Mouse (Mus musculus) midbrain, postnatal 0 days (tissue): ENCODE measurements around the gene Rsg1. TPM values are rescaled to one million over a fixed set of nuclear protein-coding genes. Genes with fewer than 3 reads are reported as not detected.

Source experiments
- ATAC-seq: fragments of 200-750 bp; cut with Nextera tagmentation; 2 replicates; pipeline ENCODE4 v1.8.0; 2017; ENCODE audit warnings: moderate number of reproducible peaks, mild to moderate bottlenecking, moderate TSS enrichment, moderate library complexity; ENCODE audit not compliant: low FRiP score
- DNase-seq: peaks from one replicate; pipeline ENCODE4 v3.0.0-alpha.2; 2015; ENCODE audit warnings: low spot score
- H3K27ac ChIP-seq: fragments of 300-500 bp; sonication (generic); 2 replicates; pipeline ENCODE4 v1.5.1; 2014; ENCODE audit warnings: low read depth, mild to moderate bottlenecking, low read length, mixed read lengths
- H3K27me3 ChIP-seq: fragments of 300-500 bp; sonication (generic); 2 replicates; pipeline ENCODE4 v1.6.1; 2014; ENCODE audit warnings: low read length, control low read depth, mixed read lengths; ENCODE audit not compliant: insufficient read depth
- H3K36me3 ChIP-seq: fragments of 300-500 bp; sonication (generic); 2 replicates; pipeline ENCODE4 v1.6.1; 2014; ENCODE audit warnings: low read length, control low read depth, mixed read lengths; ENCODE audit not compliant: insufficient read depth
- H3K4me1 ChIP-seq: fragments of 300-500 bp; sonication (generic); 2 replicates; pipeline ENCODE4 v1.6.1; 2014; ENCODE audit warnings: mild to moderate bottlenecking, control low read depth, antibody characterized with exemption, low read length, mixed read lengths; ENCODE audit not compliant: insufficient read depth
- H3K4me2 ChIP-seq: fragments of 300-500 bp; sonication (generic); 2 replicates; pipeline ENCODE4 v1.6.1; 2014; ENCODE audit warnings: low read depth, mild to moderate bottlenecking, low read length, mixed read lengths; ENCODE audit not compliant: poor library complexity, severe bottlenecking
- H3K4me3 ChIP-seq: fragments of 300-500 bp; sonication (generic); 2 replicates; pipeline ENCODE4 v1.5.1; 2014; ENCODE audit warnings: low read depth, mild to moderate bottlenecking, low read length, moderate library complexity
- H3K9ac ChIP-seq: fragments of 300-500 bp; sonication (generic); replicated peaks from 2 replicates; pipeline ENCODE4 v1.6.1; 2014; ENCODE audit warnings: mild to moderate bottlenecking, low read length, moderate library complexity, mixed read lengths; ENCODE audit not compliant: poor library complexity, severe bottlenecking
- H3K9me3 ChIP-seq: fragments of 300-500 bp; sonication (generic); 2 replicates; pipeline ENCODE4 v1.6.1; 2016; ENCODE audit warnings: low read length, control low read depth
- CTCF ChIP-seq: IDR thresholded peaks from 2 replicates; pipeline ENCODE4 v1.5.1; 2016; ENCODE audit warnings: antibody characterized with exemption, mild to moderate bottlenecking
- WGBS: fragments of 180-500 bp; shearing (Covaris S2); extraction: QIAGEN DNeasy Blood & Tissue Kit; methylation state at CpG from one replicate; pipeline ENCODE4 v1.1.7; 2014; 5-methylcytosine and 5-hydroxymethylcytosine counted together
- polyA plus RNA-seq: library from polyadenylated mRNA; unstranded; fragments of >200 nt; fragmentation: Nextera tagmentation; extraction: Ambion mirVana; gene quantifications from 2 replicates; pipeline ENCODE4 v1.2.1, GENCODE M21; 2015
- total RNA-seq: library from RNA; depleted of rRNA; stranded (reverse); fragments of >200 nt; gene quantifications from 2 replicates; pipeline ENCODE4 v1.2.3, GENCODE M21; 2014

Rsg1 gene
- total and polyA plus RNA-seq, 2 experiments from 2014 or later = 5.3 to 6.0 TPM

GRCm38 (mm10) chr4:141204580-141205061, 9.1 kb upstream of the Rsg1 start:
- 79% methylated on average over 4 of the region's 4 CpGs for WGBS
- DNase-seq = no peak
- H3K36me3 ChIP-seq = peaks cover 35% of the 10 kb centered on the region

GRCm38 (mm10) chr4:141207081-141207480, 6.7 kb upstream of the Rsg1 start:
- Histone ChIP-seq H3K4me3 (no peak overlapping the region), H3K36me3 (peaks cover 12% of the 10 kb centered on the region), H3K9me3 (no peaks in the 10 kb centered on the region), H3K27ac (no peak overlapping the region), H3K9ac (no peak overlapping the region), H3K4me2 (no peak overlapping the region), H3K27me3 (no peaks in the 10 kb centered on the region), H3K4me1 (no peaks in the 10 kb centered on the region)
- no peak for TF ChIP-seq CTCF
- DNase-seq = no peak
- no peak for ATAC-seq
- WGBS = 94% methylated on average over 5 of the region's 5 CpGs

More at GRCm38 (mm10) chr4:141204580-141205061, 9.1 kb upstream of the Rsg1 start:
- Histone ChIP-seq H3K4me1 (no peaks in the 10 kb centered on the region), H3K4me3 (no peak overlapping the region), H3K9ac (no peak overlapping the region), H3K27me3 (no peaks in the 10 kb centered on the region), H3K4me2 (no peak overlapping the region), H3K27ac (no peak overlapping the region), H3K9me3 (no peaks in the 10 kb centered on the region)
- ATAC-seq = no peak
- peak; percentile 30 for TF ChIP-seq CTCF

- ATAC-seq (no peak), DNase-seq (no peak)
- Histone ChIP-seq H3K4me2 (peak overlapping the region; percentile 43), H3K9me3 (no peaks in the 10 kb centered on the region), H3K4me1 (0 out of 2 replicates have a peak, but pooled peaks cover 3% of the 10 kb centered on the region), H3K27me3 (no peaks in the 10 kb centered on the region), H3K4me3 (peak overlapping the region; percentile 32), H3K9ac (no peak overlapping the region; the same call in 1 of the 2 replicates), H3K36me3 (peaks cover 3% of the 10 kb centered on the region; the same call in 1 of the 2 replicates), H3K27ac (peak overlapping the region; percentile 59)
- TF ChIP-seq CTCF = no peak
- WGBS = 70% methylated on average over 14 of the region's 14 CpGs
Observed at GRCm38 (mm10) chr4:141210524-141211219, 3.1 kb upstream of the Rsg1 start.

- Histone ChIP-seq H3K9me3 (no peaks in the 10 kb centered on the region), H3K9ac (no peak overlapping the region), H3K4me2 (no peak overlapping the region), H3K27me3 (no peaks in the 10 kb centered on the region), H3K4me1 (0 out of 2 replicates have a peak, but pooled peaks cover 3% of the 10 kb centered on the region), H3K27ac (no peak overlapping the region), H3K4me3 (no peak overlapping the region), H3K36me3 (peaks cover 3% of the 10 kb centered on the region; the same call in 1 of the 2 replicates)
- ATAC-seq (no peak), DNase-seq (no peak)
- 96% methylated on average over 4 of the region's 4 CpGs for whole genome bisulfite sequencing
- TF ChIP-seq CTCF = no peak
Observed at GRCm38 (mm10) chr4:141211646-141212045, 2.1 kb upstream of the Rsg1 start.

DNA sequence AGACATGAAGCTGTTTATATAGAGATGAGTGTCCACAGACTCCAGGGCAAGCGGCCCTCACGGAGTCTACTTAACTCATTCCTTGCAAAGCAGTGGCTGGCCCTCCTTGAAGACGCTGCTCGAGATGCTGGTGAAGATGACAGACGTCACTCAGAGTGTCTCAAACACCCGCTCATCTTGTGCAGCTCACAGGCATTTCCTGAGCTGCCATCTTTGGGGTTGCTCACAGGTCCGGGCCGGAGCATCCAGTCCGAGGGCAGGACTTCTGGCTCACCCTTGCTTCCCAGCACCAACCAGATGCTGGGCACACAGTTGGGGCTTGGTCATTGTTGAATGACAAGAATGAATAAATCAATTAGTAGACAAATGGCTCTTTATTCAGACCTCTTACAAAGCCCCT, 864 bp upstream of the Rsg1 start:
- no peak for TF ChIP-seq CTCF
- WGBS = 75% methylated on average over 9 of the region's 9 CpGs

GRCm38 (mm10) chr4:141213342-141213741, 414 bp upstream of the Rsg1 start:
- 35% methylated on average over 2 of the region's 2 CpGs for WGBS
- no peak for DNase-seq
- TF ChIP-seq CTCF = no peak
- peak overlapping the region; percentile 89 for H3K4me2 ChIP-seq
- H3K27me3 ChIP-seq = no peaks in the 10 kb centered on the region
- no peaks in the 10 kb centered on the region for H3K9me3 ChIP-seq
- no peaks in the 10 kb centered on the region for H3K36me3 ChIP-seq
- 0 out of 2 replicates have a peak, but pooled peaks cover 3% of the 10 kb centered on the region for H3K4me1 ChIP-seq
- peak overlapping the region; percentile 60; the same call in 1 of the 2 replicates for H3K9ac ChIP-seq
- H3K27ac ChIP-seq = peak overlapping the region; percentile 68
- H3K4me3 ChIP-seq = peak overlapping the region; percentile 54
- ATAC-seq = no peak

More for the DNA sequence above, 864 bp upstream of the Rsg1 start:
- no peaks in the 10 kb centered on the region for H3K36me3 ChIP-seq
- H3K9me3 ChIP-seq = no peaks in the 10 kb centered on the region
- ATAC-seq (no peak), DNase-seq (no peak)
- H3K9ac ChIP-seq = no peak overlapping the region; the same call in 1 of the 2 replicates
- H3K4me3 ChIP-seq = no peak overlapping the region
- H3K4me2 ChIP-seq = peak overlapping the region; percentile 89; the same call in 1 of the 2 replicates
- H3K27me3 ChIP-seq = no peaks in the 10 kb centered on the region
- peak overlapping the region; percentile 68; the same call in 1 of the 2 replicates for H3K27ac ChIP-seq
- H3K4me1 ChIP-seq = 0 out of 2 replicates have a peak, but pooled peaks cover 3% of the 10 kb centered on the region
